Mouse (Mus musculus): ENCODE results near the gene Mrpl34. TPM values are rescaled to one million over a fixed set of nuclear protein-coding genes. Genes with fewer than 3 reads are reported as not detected.

The Mrpl34 gene
- polyA plus RNA-seq, 1 experiment from 2014 or later, result 203 TPM

GRCm38 (mm10) chr8:71469411-71469810 lies 4.7 kb downstream of the Mrpl34 start:
- Histone ChIP-seq H3K27ac (peak overlapping the region; percentile 50; the same call in 1 of the 2 replicates), H3K4me3 (replicated peaks) (peak overlapping the region; percentile 85), H3K36me3 (peaks cover 48% of the 10 kb centered on the region), H3K9ac (replicated peaks) (peak overlapping the region; percentile 76), H3K4me2 (peak overlapping the region; percentile 93), H3K4me1 (replicated peaks) (peaks cover 18% of the 10 kb centered on the region), H3K27me3 (no peaks in the 10 kb centered on the region), H3K9me3 (no peaks in the 10 kb centered on the region)
- WGBS, result 1% methylated on average over 24 of the region's 24 CpGs
- no peak; the same call in 1 of the 2 replicates for ATAC-seq (ENCODE audit: insufficient number of reproducible peaks, insufficient read depth, low FRiP score, low TSS enrichment, low read depth)

- 94% methylated on average over 3 of the region's 3 CpGs for WGBS
- Histone ChIP-seq H3K27me3 (no peaks in the 10 kb centered on the region), H3K4me2 (peak overlapping the region; percentile 93), H3K9ac (replicated peaks) (peak overlapping the region; percentile 76; the same call in 1 of the 2 replicates), H3K9me3 (no peaks in the 10 kb centered on the region), H3K27ac (no peak overlapping the region), H3K4me3 (replicated peaks) (peak overlapping the region; percentile 85), H3K4me1 (replicated peaks) (peaks cover 17% of the 10 kb centered on the region), H3K36me3 (peaks cover 57% of the 10 kb centered on the region)
- ATAC-seq (ENCODE audit: insufficient number of reproducible peaks, insufficient read depth, low FRiP score, low TSS enrichment, low read depth), result no peak
Measured at GRCm38 (mm10) chr8:71470146-71470912, 5.6 kb downstream of the Mrpl34 start.

GRCm38 (mm10) chr8:71470913-71471255 lies 6.1 kb downstream of the Mrpl34 start:
- 82% methylated on average over 5 of the region's 5 CpGs for WGBS
- H3K36me3 ChIP-seq, result peaks cover 58% of the 10 kb centered on the region
- H3K27ac ChIP-seq, result no peak overlapping the region
- peaks cover 17% of the 10 kb centered on the region for H3K4me1 ChIP-seq (replicated peaks)
- ATAC-seq (ENCODE audit: insufficient number of reproducible peaks, insufficient read depth, low FRiP score, low TSS enrichment, low read depth), result no peak
- no peaks in the 10 kb centered on the region for H3K9me3 ChIP-seq
- H3K4me3 ChIP-seq (replicated peaks), result no peak overlapping the region
- H3K9ac ChIP-seq (replicated peaks), result no peak overlapping the region
- H3K27me3 ChIP-seq, result no peaks in the 10 kb centered on the region
- H3K4me2 ChIP-seq, result peak overlapping the region; percentile 93; the same call in 1 of the 2 replicates

GRCm38 (mm10) chr8:71471861-71472260 lies 7.1 kb downstream of the Mrpl34 start:
- Histone ChIP-seq H3K4me3 (replicated peaks) (no peak overlapping the region), H3K9me3 (no peaks in the 10 kb centered on the region), H3K36me3 (peaks cover 50% of the 10 kb centered on the region), H3K4me1 (replicated peaks) (peaks cover 19% of the 10 kb centered on the region), H3K27ac (no peak overlapping the region), H3K4me2 (no peak overlapping the region), H3K27me3 (no peaks in the 10 kb centered on the region), H3K9ac (replicated peaks) (no peak overlapping the region; the same call in 1 of the 2 replicates)
- 93% methylated on average over 17 of the region's 17 CpGs for WGBS
- ATAC-seq (ENCODE audit: insufficient number of reproducible peaks, insufficient read depth, low FRiP score, low TSS enrichment, low read depth), result no peak

- H3K4me3 ChIP-seq (replicated peaks), result no peak overlapping the region
- H3K36me3 ChIP-seq, result peaks cover 50% of the 10 kb centered on the region
- 82% methylated on average over 8 of the region's 8 CpGs for WGBS
- no peak overlapping the region for H3K9ac ChIP-seq (replicated peaks)
- H3K9me3 ChIP-seq, result no peaks in the 10 kb centered on the region
- no peak overlapping the region for H3K27ac ChIP-seq
- peaks cover 19% of the 10 kb centered on the region for H3K4me1 ChIP-seq (replicated peaks)
- no peak overlapping the region for H3K4me2 ChIP-seq
- no peaks in the 10 kb centered on the region for H3K27me3 ChIP-seq
- ATAC-seq (ENCODE audit: insufficient number of reproducible peaks, insufficient read depth, low FRiP score, low TSS enrichment, low read depth), result no peak
Measured at GRCm38 (mm10) chr8:71472601-71473386, 8.0 kb downstream of the Mrpl34 start.

GRCm38 (mm10) chr8:71474344-71474743 lies 9.6 kb downstream of the Mrpl34 start:
- H3K27ac ChIP-seq, result no peak overlapping the region
- no peak overlapping the region for H3K4me2 ChIP-seq
- 98% methylated on average over 18 of the region's 18 CpGs for WGBS
- H3K36me3 ChIP-seq, result peaks cover 60% of the 10 kb centered on the region
- peaks cover 19% of the 10 kb centered on the region for H3K4me1 ChIP-seq (replicated peaks)
- no peak overlapping the region for H3K9ac ChIP-seq (replicated peaks)
- ATAC-seq (ENCODE audit: insufficient number of reproducible peaks, insufficient read depth, low FRiP score, low TSS enrichment, low read depth), result no peak
- H3K9me3 ChIP-seq, result no peaks in the 10 kb centered on the region
- H3K27me3 ChIP-seq, result no peaks in the 10 kb centered on the region
- no peak overlapping the region for H3K4me3 ChIP-seq (replicated peaks)

- no peak for ATAC-seq (ENCODE audit: insufficient number of reproducible peaks, insufficient read depth, low FRiP score, low TSS enrichment, low read depth)
- peak overlapping the region; percentile 85; the same call in 1 of the 2 replicates for H3K4me2 ChIP-seq
- WGBS, result 87% methylated on average over 25 of the region's 25 CpGs
Measured at GRCm38 (mm10) chr8:71474785-71475701, 10.3 kb downstream of the Mrpl34 start.

GRCm38 (mm10) chr8:71475702-71476075 lies 10.9 kb downstream of the Mrpl34 start:
- WGBS, result 21% methylated on average over 4 of the region's 4 CpGs
- Histone ChIP-seq H3K36me3 (peaks cover 71% of the 10 kb centered on the region), H3K9me3 (no peaks in the 10 kb centered on the region)

More at GRCm38 (mm10) chr8:71474785-71475701, 10.3 kb downstream of the Mrpl34 start:
- Histone ChIP-seq H3K4me1 (replicated peaks) (peaks cover 12% of the 10 kb centered on the region), H3K27ac (no peak overlapping the region), H3K4me3 (replicated peaks) (no peak overlapping the region), H3K9ac (replicated peaks) (peak overlapping the region; percentile 77; the same call in 1 of the 2 replicates), H3K9me3 (no peaks in the 10 kb centered on the region), H3K27me3 (no peaks in the 10 kb centered on the region), H3K36me3 (peaks cover 67% of the 10 kb centered on the region)

GRCm38 (mm10) chr8:71476099-71476940 lies 11.6 kb downstream of the Mrpl34 start:
- Histone ChIP-seq H3K4me1 (replicated peaks) (peaks cover 9% of the 10 kb centered on the region), H3K36me3 (peaks cover 71% of the 10 kb centered on the region), H3K4me2 (peak overlapping the region; percentile 85), H3K27ac (peak overlapping the region; percentile 79), H3K4me3 (replicated peaks) (peak overlapping the region; percentile 64), H3K9ac (replicated peaks) (peak overlapping the region; percentile 77), H3K27me3 (0 out of 2 replicates have a peak, but pooled peaks cover 3% of the 10 kb centered on the region), H3K9me3 (no peaks in the 10 kb centered on the region)
- WGBS, result under 1% methylated on average over 89 of the region's 121 CpGs
- peak; percentile 21 for ATAC-seq (ENCODE audit: insufficient number of reproducible peaks, insufficient read depth, low FRiP score, low TSS enrichment, low read depth)

More at GRCm38 (mm10) chr8:71475702-71476075, 10.9 kb downstream of the Mrpl34 start:
- Histone ChIP-seq H3K4me3 (replicated peaks) (peak overlapping the region; percentile 64), H3K4me1 (replicated peaks) (peaks cover 9% of the 10 kb centered on the region), H3K27ac (peak overlapping the region; percentile 79; the same call in 1 of the 2 replicates), H3K27me3 (no peaks in the 10 kb centered on the region), H3K4me2 (peak overlapping the region; percentile 85), H3K9ac (replicated peaks) (peak overlapping the region; percentile 77)
- peak; percentile 11; the same call in 1 of the 2 replicates for ATAC-seq (ENCODE audit: insufficient number of reproducible peaks, insufficient read depth, low FRiP score, low TSS enrichment, low read depth)
